Mouse (Mus musculus): ENCODE measurements around the gene Trio. TPM values are rescaled to one million over a fixed set of nuclear protein-coding genes. Genes with fewer than 3 reads are reported as not detected.

The Trio gene
- polyA plus RNA-seq, 1 experiment from 2014 or later = 32.9 TPM

DNA sequence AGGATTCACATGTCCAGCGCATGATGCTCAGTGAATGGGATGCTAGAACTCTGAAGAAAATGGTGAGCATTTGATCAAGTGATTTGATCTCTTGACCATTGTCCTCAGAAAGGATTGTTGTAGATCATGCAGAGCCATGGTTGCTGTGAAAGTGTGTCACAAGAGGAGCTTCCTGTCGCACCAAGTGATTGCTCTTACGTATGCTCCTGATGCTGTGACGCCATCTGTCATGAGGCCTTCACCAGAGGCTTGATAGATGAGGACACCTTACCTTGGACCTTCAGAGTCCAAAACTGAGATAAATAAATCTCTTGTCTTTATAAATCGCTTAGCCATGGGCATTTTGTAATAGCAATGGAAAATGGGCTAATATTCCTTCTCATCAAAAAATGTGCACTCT is 328.0 kb downstream of the Trio start:
- no peak for ATAC-seq (ENCODE audit: low read depth)
- Histone ChIP-seq H3K27ac (replicated peaks) (no peak overlapping the region), H3K4me1 (replicated peaks) (peaks cover 7% of the 10 kb centered on the region), H3K9me3 (no peaks in the 10 kb centered on the region), H3K4me2 (no peak overlapping the region), H3K4me3 (no peak overlapping the region), H3K27me3 (no peaks in the 10 kb centered on the region), H3K36me3 (no peaks in the 10 kb centered on the region), H3K9ac (no peak overlapping the region)
- WGBS = 90% methylated on average over 5 of the region's 5 CpGs

DNA sequence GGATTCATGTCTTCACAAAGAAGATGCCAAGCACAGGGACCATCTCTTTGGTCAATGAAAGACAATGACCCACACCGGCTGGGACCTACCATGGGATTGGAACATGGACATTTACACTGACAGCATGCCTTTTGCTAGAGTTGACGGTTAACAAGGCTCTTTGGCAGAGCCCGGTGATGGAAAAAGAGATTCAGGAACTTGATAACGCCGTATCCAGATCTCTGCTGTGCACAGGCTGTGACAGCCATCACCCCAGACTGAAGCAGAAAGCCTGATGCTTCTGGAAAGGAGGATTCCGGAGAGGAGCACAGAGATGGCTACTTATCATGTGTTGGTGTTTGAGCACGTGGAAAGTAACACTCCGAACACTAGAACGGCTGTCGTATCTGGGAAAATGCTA is 332.4 kb downstream of the Trio start:
- Histone ChIP-seq H3K4me3 (no peak overlapping the region), H3K36me3 (no peaks in the 10 kb centered on the region), H3K4me1 (replicated peaks) (no peaks in the 10 kb centered on the region), H3K27ac (replicated peaks) (no peak overlapping the region), H3K9me3 (no peaks in the 10 kb centered on the region), H3K9ac (no peak overlapping the region), H3K4me2 (no peak overlapping the region), H3K27me3 (no peaks in the 10 kb centered on the region)
- 91% methylated on average over 10 of the region's 10 CpGs for WGBS
- ATAC-seq (ENCODE audit: low read depth) = no peak

DNA sequence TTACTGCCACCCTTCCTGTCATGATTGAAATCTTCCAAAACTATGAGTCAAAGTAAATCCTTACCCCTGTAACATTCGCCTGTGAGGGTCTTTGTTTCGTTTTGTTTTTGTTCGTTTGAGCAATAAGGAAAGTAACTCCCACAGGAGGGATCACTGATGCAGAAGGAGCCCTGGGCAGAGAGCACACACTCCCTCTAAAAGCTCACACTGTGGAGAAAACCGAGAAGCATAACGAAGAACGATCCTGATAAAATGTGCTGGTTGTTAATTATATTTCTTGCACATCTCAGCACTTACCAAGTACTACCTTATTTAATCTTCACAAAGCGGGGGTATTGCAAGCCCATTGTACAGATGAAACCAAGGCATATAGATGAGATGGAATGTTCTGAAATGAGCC is 333.5 kb downstream of the Trio start:
- Histone ChIP-seq H3K4me3 (no peak overlapping the region), H3K27ac (replicated peaks) (no peak overlapping the region), H3K9me3 (no peaks in the 10 kb centered on the region), H3K9ac (no peak overlapping the region), H3K36me3 (no peaks in the 10 kb centered on the region), H3K27me3 (no peaks in the 10 kb centered on the region), H3K4me1 (replicated peaks) (no peaks in the 10 kb centered on the region), H3K4me2 (no peak overlapping the region)
- ATAC-seq (ENCODE audit: low read depth) = no peak
- 80% methylated on average over 7 of the region's 7 CpGs for WGBS

DNA sequence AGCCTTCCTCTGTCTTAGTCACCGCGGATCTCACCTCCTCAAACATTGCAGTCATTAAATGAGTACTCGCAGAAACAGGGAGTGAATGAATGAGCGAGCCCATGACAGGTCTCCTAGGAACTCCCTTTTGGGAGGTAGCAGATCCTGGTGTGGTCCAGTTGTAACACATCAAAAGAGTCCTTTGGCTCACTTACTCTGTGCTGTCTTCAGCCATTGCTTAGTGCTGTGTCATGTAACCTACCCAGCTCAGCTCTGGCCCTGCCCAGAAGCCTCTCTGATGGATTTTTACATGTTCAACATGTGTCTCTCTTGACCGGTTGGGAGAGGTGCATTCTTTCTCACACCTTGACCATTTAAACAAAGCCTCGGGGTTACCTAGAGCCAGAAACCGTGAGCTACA is 334.4 kb downstream of the Trio start:
- Histone ChIP-seq H3K27me3 (no peaks in the 10 kb centered on the region), H3K4me1 (replicated peaks) (no peaks in the 10 kb centered on the region), H3K9me3 (no peaks in the 10 kb centered on the region), H3K9ac (no peak overlapping the region), H3K27ac (replicated peaks) (no peak overlapping the region), H3K36me3 (no peaks in the 10 kb centered on the region), H3K4me2 (no peak overlapping the region), H3K4me3 (no peak overlapping the region)
- 85% methylated on average over 7 of the region's 7 CpGs for WGBS
- ATAC-seq (ENCODE audit: low read depth) = no peak

DNA sequence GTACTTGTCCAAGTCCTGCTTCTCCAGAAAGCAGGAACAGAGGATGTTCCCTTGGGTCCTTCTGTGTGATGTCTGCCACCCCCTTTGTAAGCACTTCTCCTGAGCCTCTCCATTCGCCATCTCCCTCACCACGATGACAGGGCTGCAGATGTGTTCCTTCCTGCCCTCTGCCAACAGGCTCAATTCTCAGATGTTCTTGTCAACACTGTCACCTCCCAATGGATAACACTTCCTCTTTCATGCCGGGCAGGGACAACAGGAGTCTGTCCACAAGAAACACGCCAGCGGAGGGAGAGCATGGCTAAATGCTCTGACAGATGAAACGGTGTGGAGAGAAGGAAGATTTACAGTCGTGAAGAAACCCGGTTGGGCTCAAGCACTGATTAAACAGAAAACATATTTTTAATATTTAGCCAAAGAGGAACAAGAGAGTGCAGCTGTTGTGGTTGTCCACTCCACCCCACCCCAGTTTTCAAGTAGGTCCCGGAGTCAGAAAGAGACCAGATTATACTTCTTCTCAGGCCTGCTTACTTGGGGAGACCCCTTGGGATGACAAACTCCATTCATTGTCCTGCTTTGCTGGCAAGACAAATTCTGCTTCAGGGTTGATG is 337.5 kb downstream of the Trio start:
- Histone ChIP-seq H3K4me3 (no peak overlapping the region), H3K36me3 (no peaks in the 10 kb centered on the region), H3K4me2 (no peak overlapping the region), H3K27me3 (no peaks in the 10 kb centered on the region), H3K9me3 (no peaks in the 10 kb centered on the region), H3K9ac (no peak overlapping the region), H3K4me1 (replicated peaks) (no peaks in the 10 kb centered on the region), H3K27ac (replicated peaks) (no peak overlapping the region)
- no peak for ATAC-seq (ENCODE audit: low read depth)
- 63% methylated on average over 9 of the region's 9 CpGs for WGBS

DNA sequence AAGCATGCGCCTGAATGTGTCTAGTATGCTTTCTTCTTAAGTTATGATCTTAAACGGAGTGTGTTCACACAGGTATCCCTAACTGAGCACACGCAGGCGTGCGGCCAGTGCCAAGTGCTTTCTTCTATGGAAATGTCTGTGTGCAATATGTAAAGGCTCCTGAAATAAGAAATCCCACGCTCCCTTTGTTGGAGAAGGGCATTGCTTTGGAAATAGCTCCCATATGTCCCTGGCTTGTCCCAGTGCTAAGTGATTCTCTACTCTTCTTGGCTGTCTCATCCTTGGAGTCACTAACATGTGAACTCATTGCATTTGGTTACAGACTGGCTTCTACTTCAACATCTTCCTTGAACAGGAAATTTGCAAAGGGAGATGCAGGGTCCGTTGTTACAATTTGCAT is 340.8 kb downstream of the Trio start:
- H3K9ac ChIP-seq = no peak overlapping the region
- no peaks in the 10 kb centered on the region for H3K9me3 ChIP-seq
- WGBS = 88% methylated on average over 7 of the region's 7 CpGs
- H3K36me3 ChIP-seq = no peaks in the 10 kb centered on the region
- H3K4me3 ChIP-seq = no peak overlapping the region
- no peaks in the 10 kb centered on the region for H3K27me3 ChIP-seq
- peaks cover 10% of the 10 kb centered on the region; the same call in 1 of the 2 replicates for H3K4me1 ChIP-seq (replicated peaks)
- ATAC-seq (ENCODE audit: low read depth) = no peak
- no peak overlapping the region for H3K27ac ChIP-seq (replicated peaks)
- no peak overlapping the region for H3K4me2 ChIP-seq

DNA sequence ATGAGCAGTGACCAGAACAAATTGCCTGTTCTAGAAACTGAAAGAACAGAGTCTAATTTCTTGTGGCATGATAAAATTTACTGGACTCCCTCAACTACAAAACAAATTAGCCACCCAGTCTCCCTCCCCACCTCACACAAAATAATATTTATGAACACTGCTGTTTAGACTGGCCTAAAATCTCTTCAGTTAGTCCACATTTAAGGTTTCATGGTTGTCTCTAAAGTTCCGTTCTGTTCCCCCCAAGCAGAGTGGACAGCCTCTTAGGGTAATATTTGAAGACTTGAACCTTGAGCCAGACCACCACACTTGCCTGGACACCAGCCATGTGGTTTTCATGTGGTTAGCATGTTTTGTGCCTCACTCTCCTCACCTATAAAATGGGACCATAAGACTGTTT is 342.4 kb downstream of the Trio start:
- ATAC-seq (ENCODE audit: low read depth) = no peak
- H3K4me2 ChIP-seq = no peak overlapping the region
- H3K4me1 ChIP-seq (replicated peaks) = peaks cover 10% of the 10 kb centered on the region; the same call in 1 of the 2 replicates
- peaks cover 3% of the 10 kb centered on the region; the same call in 1 of the 2 replicates for H3K27me3 ChIP-seq
- no peak overlapping the region for H3K9ac ChIP-seq
- H3K27ac ChIP-seq (replicated peaks) = no peak overlapping the region
- 91% methylated on average over 1 of the region's 1 CpGs for WGBS
- no peaks in the 10 kb centered on the region for H3K9me3 ChIP-seq
- no peaks in the 10 kb centered on the region for H3K36me3 ChIP-seq
- no peak overlapping the region for H3K4me3 ChIP-seq

DNA sequence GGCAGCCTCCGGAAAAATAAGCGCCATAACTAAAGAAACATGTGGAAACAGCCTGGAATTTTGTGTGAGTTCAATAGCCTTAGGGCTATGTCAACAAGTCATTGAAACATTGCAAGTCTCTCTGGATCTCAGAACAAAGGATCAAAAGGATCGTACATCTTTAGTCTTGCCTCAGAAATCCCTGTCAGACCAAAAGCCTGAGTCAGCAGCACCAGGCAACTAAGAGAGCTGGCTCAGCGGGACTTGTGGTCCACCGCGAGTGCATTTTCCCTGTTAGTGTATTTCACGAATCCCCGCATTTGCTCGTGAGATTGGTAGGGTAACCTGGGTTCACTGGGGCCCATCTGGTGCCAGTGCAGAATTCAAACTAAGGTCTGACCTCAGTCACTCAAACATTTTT is 343.0 kb downstream of the Trio start:
- WGBS = 21% methylated on average over 9 of the region's 9 CpGs
- Histone ChIP-seq H3K9me3 (no peaks in the 10 kb centered on the region), H3K4me2 (no peak overlapping the region), H3K27me3 (peaks cover 3% of the 10 kb centered on the region; the same call in 1 of the 2 replicates), H3K27ac (replicated peaks) (no peak overlapping the region), H3K9ac (no peak overlapping the region), H3K36me3 (no peaks in the 10 kb centered on the region), H3K4me3 (no peak overlapping the region), H3K4me1 (replicated peaks) (peaks cover 10% of the 10 kb centered on the region; the same call in 1 of the 2 replicates)
- ATAC-seq (ENCODE audit: low read depth) = no peak

DNA sequence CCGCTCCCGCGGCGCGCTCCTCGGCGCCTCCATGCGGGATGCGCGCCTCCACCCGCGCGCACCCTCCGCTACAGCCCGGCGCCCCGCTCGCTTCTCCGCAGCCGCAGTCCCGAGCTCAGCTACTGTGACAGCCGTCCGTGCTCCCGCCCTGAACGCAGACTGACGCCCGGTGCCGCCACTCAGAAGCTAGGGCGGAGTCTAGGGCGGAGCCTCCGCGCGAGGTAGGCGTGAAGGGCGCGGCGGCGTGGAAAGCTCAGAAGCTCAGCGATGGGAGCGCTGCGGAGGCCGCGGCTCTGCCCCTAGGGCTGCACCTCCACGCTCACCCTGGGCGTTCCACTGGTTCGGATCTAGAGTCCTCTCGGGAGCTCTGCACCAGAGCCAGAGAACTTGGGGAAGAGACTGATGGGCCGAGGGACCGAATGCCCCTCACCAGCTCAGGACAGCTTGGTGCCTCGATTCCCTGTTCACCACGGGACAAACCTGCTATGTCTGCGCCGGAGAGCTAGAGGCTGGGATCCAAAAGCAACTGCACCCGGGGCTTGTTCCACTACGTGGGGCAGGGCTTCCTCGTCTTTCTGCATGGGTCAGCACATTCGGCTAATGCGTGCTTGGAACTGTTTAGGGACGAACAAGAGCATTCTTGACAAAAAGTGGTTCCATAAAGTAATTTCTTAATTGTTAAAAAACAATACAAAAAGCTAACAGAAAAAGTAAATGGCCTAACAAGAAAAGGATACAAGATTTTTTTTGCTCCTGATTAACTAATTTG is 344.0 kb downstream of the Trio start, which contains the start of gene Otulinl:
Gene Otulinl (minus strand): TSS at position 161 of the 769 bp plus-strand sequence.
- peak; percentile 100 for ATAC-seq (ENCODE audit: low read depth)

DNA sequence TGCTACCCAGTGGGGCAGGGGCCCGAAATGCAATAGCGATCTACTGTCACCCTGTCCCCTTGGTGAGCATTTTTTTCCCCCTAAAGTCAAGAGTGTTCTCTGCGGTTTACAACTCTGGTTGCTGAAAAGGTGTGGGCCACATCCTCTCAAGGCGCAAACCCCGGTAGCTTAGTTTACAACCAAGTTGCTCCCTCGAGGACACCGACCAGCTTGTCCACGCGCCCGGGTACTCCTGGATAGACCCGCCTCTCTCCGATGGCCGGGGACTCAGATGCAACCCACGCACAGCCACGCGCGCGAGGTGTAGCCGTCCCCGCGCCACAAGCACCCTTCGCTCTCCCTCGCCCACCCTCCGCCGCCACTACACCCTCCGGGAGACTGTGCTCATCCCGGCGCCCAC is 344.7 kb downstream of the Trio start:
- Histone ChIP-seq H3K4me3 (peak overlapping the region; percentile 64), H3K27ac (replicated peaks) (peak overlapping the region; percentile 54), H3K36me3 (no peaks in the 10 kb centered on the region), H3K27me3 (peaks cover 3% of the 10 kb centered on the region; the same call in 1 of the 2 replicates), H3K4me2 (peak overlapping the region; percentile 85), H3K9ac (peak overlapping the region; percentile 78), H3K9me3 (no peaks in the 10 kb centered on the region), H3K4me1 (replicated peaks) (peaks cover 18% of the 10 kb centered on the region; the same call in 1 of the 2 replicates)
- 2% methylated on average over 28 of the region's 28 CpGs for WGBS
- no peak; the same call in 1 of the 2 replicates for ATAC-seq (ENCODE audit: low read depth)

More for the DNA sequence above, 344.0 kb downstream of the Trio start, which contains the start of gene Otulinl:
- peak within 1 kb of the TSS; percentile 85 for H3K4me2 ChIP-seq
- peaks cover 14% of the 10 kb centered on the region; the same call in 1 of the 2 replicates for H3K4me1 ChIP-seq (replicated peaks)
- H3K27me3 ChIP-seq = peaks cover 3% of the 10 kb centered on the region; the same call in 1 of the 2 replicates
- WGBS = under 1% methylated on average over 59 of the region's 59 CpGs
- peak within 1 kb of the TSS; percentile 64 for H3K4me3 ChIP-seq
- no peaks in the 10 kb centered on the region for H3K36me3 ChIP-seq
- peak within 1 kb of the TSS; percentile 68 for H3K27ac ChIP-seq (replicated peaks)
- H3K9ac ChIP-seq = peak within 1 kb of the TSS; percentile 78
- no peaks in the 10 kb centered on the region for H3K9me3 ChIP-seq
